ENCODE assay signal across 19 mouse cellular contexts in genomic region chr9:64703420-64703965, GRCm38 (mm10). TPM values are rescaled to one million over a fixed set of nuclear protein-coding genes. Genes with fewer than 3 reads are reported as not detected.
DNase-seq lines count a peak whose midpoint lies in the region; ATAC-seq and TF ChIP-seq lines count a peak whose summit lies in the region.
"Had no signal": no experiment of that assay in that cellular context is flagged by ENCODE, and none has a peak within 500 bp of the region (broad histone marks: within the 10 kb centered on the region; RNA-seq: fewer than 3 reads in every experiment).

No protein-coding gene starts in this region.

- peaks cover 3% of the 10 kb centered on the region; the same call in 1 of the 2 replicates for H3K36me3 ChIP-seq in intestine, embryonic 16.5 days (ENCODE audit: control insufficient read depth, insufficient read depth, low read length)
- H3K36me3 ChIP-seq in stomach, embryonic 16.5 days (ENCODE audit: control insufficient read depth, insufficient read depth, low read length) = no peaks in the 10 kb centered on the region
- H3K36me3 ChIP-seq in limb, embryonic 10.5 days = peaks cover 12% of the 10 kb centered on the region

- H3K4me3 ChIP-seq in layer of hippocampus, adult 2 months = no peak overlapping the region
- no peak overlapping the region for H3K4me3 ChIP-seq in bone marrow macrophage, adult 2 months (ENCODE audit: insufficient read depth, low read length)
- no peak overlapping the region for H3K4me3 ChIP-seq in intestine, embryonic 16.5 days (ENCODE audit: low read length)
- no peak overlapping the region for H3K4me3 ChIP-seq in stomach, embryonic 16.5 days (replicated peaks; ENCODE audit: low read length)
- H3K4me3 ChIP-seq in limb, embryonic 10.5 days = no peak overlapping the region
- H3K4me3 ChIP-seq: erythroblast, embryonic 14.5 days; forebrain, embryonic 13.5 days; heart, embryonic 10.5 days; hindbrain, embryonic 13.5 days; myocyte; neural tube, embryonic 15.5 days had no signal

- peaks cover 39% of the 10 kb centered on the region for H3K4me1 ChIP-seq in bone marrow macrophage, adult 2 months (ENCODE audit: control insufficient read depth, insufficient read depth, low read length)
- peaks cover 26% of the 10 kb centered on the region for H3K4me1 ChIP-seq in intestine, embryonic 16.5 days (ENCODE audit: control insufficient read depth, insufficient read depth, low read length)
- H3K4me1 ChIP-seq in stomach, embryonic 16.5 days (ENCODE audit: control insufficient read depth, insufficient read depth, low read length) = peaks cover 15% of the 10 kb centered on the region; the same call in 1 of the 2 replicates
- H3K4me1 ChIP-seq in limb, embryonic 10.5 days = no peaks in the 10 kb centered on the region
- H3K4me1 ChIP-seq: forebrain, embryonic 13.5 days; heart, embryonic 10.5 days; neural tube, embryonic 15.5 days had no signal

- intact Hi-C loops in heart, postnatal 10 days (cut with DNase I) = no loop called here

- TF ChIP-seq POLR2A in bone marrow macrophage, adult 2 months (IDR thresholded peaks at IDR 0.05; ENCODE audit: borderline replicate concordance, low read depth, low read length) = no peak

- no peaks in the 10 kb centered on the region for H3K9me3 ChIP-seq in intestine, embryonic 16.5 days (ENCODE audit: control insufficient read depth, low read length)
- H3K9me3 ChIP-seq in stomach, embryonic 16.5 days (replicated peaks; ENCODE audit: control insufficient read depth, low read length) = no peaks in the 10 kb centered on the region
- no peaks in the 10 kb centered on the region for H3K9me3 ChIP-seq in limb, embryonic 10.5 days (replicated peaks)
- H3K9me3 ChIP-seq: forebrain, embryonic 13.5 days; G1E; heart, embryonic 10.5 days; hindbrain, embryonic 13.5 days; neural tube, embryonic 15.5 days had no signal

- no peak for TF ChIP-seq CTCF in layer of hippocampus, adult 2 months (conservative IDR thresholded peaks at IDR 0.05)
- no peak for TF ChIP-seq CTCF in bone marrow macrophage, adult 2 months (IDR thresholded peaks at IDR 0.05; ENCODE audit: low read depth, low read length)

- DNase-seq in layer of hippocampus, adult 2 months (ENCODE audit: low spot score in 2 of 2) = no peak
- no peak for DNase-seq in layer of hippocampus, adult 8-10 months (ENCODE audit: low spot score in 2 of 2)
- DNase-seq in limb, embryonic 10.5 days (ENCODE audit: low spot score) = no peak
- no peak for DNase-seq in heart, postnatal 10 days
- DNase-seq: cerebellum, adult 2 months; cerebellum, postnatal 36 days; midbrain, embryonic 14.5 days; right cerebral cortex, postnatal 4 days had no signal

- H3K27me3 ChIP-seq in intestine, embryonic 16.5 days (replicated peaks; ENCODE audit: control insufficient read depth, insufficient read depth, low read length) = no peaks in the 10 kb centered on the region
- H3K27me3 ChIP-seq in stomach, embryonic 16.5 days (ENCODE audit: control insufficient read depth, insufficient read depth, low read length) = no peaks in the 10 kb centered on the region
- H3K27me3 ChIP-seq in limb, embryonic 10.5 days (ENCODE audit: low read depth, poor library complexity, severe bottlenecking) = no peaks in the 10 kb centered on the region
- H3K27me3 ChIP-seq: forebrain, embryonic 13.5 days; hindbrain, embryonic 13.5 days; neural tube, embryonic 15.5 days had no signal

- peak overlapping the region; percentile 59 for H3K27ac ChIP-seq in layer of hippocampus, adult 2 months
- H3K27ac ChIP-seq in bone marrow macrophage, adult 2 months (ENCODE audit: insufficient read depth, low read depth, low read length) = peak overlapping the region; percentile 37
- peak overlapping the region; percentile 43 for H3K27ac ChIP-seq in intestine, embryonic 16.5 days (ENCODE audit: low read length)
- H3K27ac ChIP-seq in stomach, embryonic 16.5 days (ENCODE audit: low read length) = peak overlapping the region; percentile 20
- H3K27ac ChIP-seq in limb, embryonic 10.5 days = no peak overlapping the region
- H3K27ac ChIP-seq: forebrain, embryonic 13.5 days; heart, embryonic 10.5 days; hindbrain, embryonic 13.5 days; liver, embryonic 14.5 days; neural tube, embryonic 15.5 days had no signal

- no peak for ATAC-seq in intestine, embryonic 16.5 days
- ATAC-seq in stomach, embryonic 16.5 days (ENCODE audit: insufficient read depth, low FRiP score) = no peak
- ATAC-seq: forebrain, embryonic 13.5 days had no signal

- no peak overlapping the region for H3K9ac ChIP-seq in intestine, embryonic 16.5 days (ENCODE audit: low read depth, low read length)
- no peak overlapping the region for H3K9ac ChIP-seq in stomach, embryonic 16.5 days (ENCODE audit: low read length)
- H3K9ac ChIP-seq: forebrain, embryonic 13.5 days; hindbrain, embryonic 13.5 days; liver, embryonic 14.5 days; neural tube, embryonic 15.5 days had no signal

- H3K4me2 ChIP-seq in intestine, embryonic 16.5 days (ENCODE audit: low read depth, low read length) = no peak overlapping the region
- no peak overlapping the region for H3K4me2 ChIP-seq in stomach, embryonic 16.5 days (ENCODE audit: low read depth, low read length)
- H3K4me2 ChIP-seq: forebrain, embryonic 13.5 days; hindbrain, embryonic 13.5 days; neural tube, embryonic 15.5 days had no signal

RNA-seq across cellular contexts. Expression of gene Rab11a, which starts 34.1 kb away (rescaled TPM):
- total RNA-seq in layer of hippocampus, adult 2 months (2021) = 100 to 1,000 TPM; 218 to 232 TPM
- total RNA-seq in layer of hippocampus, adult 8-10 months (2022) = 100 to 1,000 TPM; 232 to 262 (median 241) TPM
- 349 and 394 TPM in 2 replicates for polyA plus RNA-seq in bone marrow macrophage, adult 2 months (2012; ENCODE audit: insufficient read depth, insufficient read length, missing spikeins)
- 645 and 812 TPM in 2 replicates for polyA plus RNA-seq in intestine, embryonic 16.5 days (2015; fragmentation: Nextera tagmentation; extraction: Ambion mirVana)
- 535 and 653 TPM in 2 replicates for polyA plus RNA-seq in stomach, embryonic 16.5 days (2015; fragmentation: Nextera tagmentation; extraction: Ambion mirVana)
- polyA plus RNA-seq in limb, embryonic 10.5 days (2016; fragmentation: Nextera tagmentation; extraction: Ambion mirVana) = 202 and 211 TPM in 2 replicates
- 100 to 1,000 TPM; 274 to 276 TPM for total RNA-seq in heart, postnatal 10 days (2021)
